Mouse (Mus musculus): ENCODE data around the gene 9130213A22Rik. TPM values are rescaled to one million over a fixed set of nuclear protein-coding genes. Genes with fewer than 3 reads are reported as not detected.

9130213A22Rik gene
- total RNA-seq, 2 experiments from 2014 or later, result not detected

DNA sequence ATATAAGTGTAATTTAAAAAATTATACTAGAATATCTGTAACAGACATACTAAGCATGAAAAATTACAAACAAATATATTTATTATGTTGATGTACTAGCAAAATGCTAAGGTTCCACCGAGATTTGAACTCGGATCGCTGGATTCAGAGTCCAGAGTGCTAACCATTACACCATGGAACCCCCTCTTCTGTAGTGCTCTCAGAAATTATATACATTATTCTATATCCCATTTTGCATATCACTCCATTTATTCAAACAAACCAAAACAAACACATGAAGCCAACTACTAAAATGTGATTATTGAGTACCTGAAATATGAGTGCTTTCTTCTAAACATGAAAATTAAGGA lies 2.1 kb upstream of the 9130213A22Rik start:
- ATAC-seq (replicated peaks; ENCODE audit: poor library complexity, severe bottlenecking), result no peak

DNA sequence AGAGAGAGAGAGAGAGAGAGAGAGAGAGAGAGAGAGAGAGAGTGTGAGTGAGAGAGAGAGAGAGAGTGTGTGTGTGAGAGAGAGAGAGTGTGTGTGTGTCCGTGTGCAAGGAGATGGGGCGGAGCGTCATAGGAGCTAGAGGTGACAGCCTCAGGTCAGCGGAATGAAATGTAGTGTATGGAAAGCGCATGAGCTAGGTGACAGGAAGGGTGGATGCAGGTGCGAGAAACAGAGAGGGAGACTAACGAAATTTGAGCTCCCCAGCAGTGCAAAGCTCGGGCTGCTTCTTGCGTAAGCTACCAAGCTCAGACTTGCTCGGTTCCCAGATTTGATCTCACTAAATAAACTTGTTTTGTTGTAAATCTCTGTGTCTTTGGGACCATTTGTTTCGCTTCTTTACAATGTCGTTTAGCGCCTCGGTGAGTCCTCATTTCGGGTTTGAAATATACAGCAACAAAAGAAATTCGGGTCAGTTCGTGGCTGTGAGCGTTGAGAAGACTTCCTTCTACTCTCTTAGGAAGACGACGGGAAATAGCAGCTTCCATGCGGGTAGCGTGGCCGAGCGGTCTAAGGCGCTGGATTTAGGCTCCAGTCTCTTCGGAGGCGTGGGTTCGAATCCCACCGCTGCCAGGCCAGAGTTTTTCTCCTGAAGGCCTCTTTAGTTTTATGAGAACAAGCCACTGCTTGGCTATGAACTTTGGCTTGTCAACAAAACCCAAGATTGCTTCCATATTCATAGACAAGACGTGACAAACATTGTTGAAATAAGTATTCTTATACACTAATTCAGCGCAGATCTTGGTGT lies 1.5 kb upstream of the 9130213A22Rik start:
- ATAC-seq (replicated peaks; ENCODE audit: poor library complexity, severe bottlenecking), result peak; percentile 22

DNA sequence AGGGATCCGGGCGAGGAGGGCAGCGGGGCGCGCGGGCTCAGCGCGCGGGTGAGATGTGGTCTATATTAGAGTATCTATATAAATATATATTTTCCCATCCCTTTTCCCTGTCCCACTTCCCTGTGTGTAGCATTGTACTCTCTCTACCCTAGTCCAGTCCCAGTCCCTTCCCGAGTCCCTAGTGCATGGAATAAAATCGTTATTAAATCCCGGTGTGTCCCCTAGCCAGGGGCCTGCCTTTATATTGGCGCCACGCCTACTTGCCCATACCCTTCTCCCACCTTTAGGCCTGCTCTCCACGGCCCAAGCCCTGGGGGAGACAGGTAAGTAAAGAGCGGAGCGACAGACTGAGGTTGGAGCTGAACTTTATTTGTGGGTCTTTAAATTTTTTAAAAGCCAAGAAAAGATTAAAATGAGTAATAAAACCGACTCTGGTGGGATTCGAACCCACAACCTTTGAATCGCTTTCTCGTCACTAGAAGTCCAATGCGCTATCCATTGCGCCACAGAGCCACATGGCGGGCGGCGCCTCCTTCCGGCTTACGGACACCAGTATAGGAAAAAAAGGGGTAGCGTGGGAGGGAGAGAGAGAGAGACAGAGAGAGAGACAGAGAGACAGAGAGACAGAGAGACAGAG lies 785 bp upstream of the 9130213A22Rik start:
- no peak for ATAC-seq (replicated peaks; ENCODE audit: poor library complexity, severe bottlenecking)

DNA sequence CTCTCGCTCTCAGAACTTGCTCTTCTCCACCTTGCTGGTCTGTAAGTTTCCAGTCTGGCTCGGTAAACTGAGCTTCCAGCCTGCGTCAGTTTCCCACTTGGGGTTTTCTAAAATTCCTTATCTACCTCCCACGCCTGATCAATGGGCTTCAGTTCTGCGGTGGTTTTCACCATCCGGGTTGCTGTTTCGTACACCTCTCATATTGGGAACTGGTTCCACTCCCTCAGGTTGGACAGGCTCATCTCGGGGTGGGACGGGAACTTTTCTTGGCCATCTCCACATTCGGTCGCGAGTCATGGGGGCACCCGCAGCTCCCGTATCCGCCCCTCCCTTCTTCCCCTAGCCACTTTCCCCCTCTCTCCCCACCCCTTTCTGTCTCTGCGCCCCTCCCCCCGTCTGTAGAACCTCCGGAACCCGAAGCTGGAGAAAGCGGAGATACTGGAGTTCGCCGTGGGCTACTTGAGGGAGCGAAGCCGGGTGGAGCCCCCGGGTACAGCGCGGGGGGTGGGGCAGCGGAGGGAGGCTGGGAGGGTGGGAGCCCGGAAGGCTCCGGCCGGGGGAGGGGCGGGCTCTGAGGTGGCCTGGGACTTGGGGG lies 551 bp downstream of the 9130213A22Rik start:
- no peak for ATAC-seq (replicated peaks; ENCODE audit: poor library complexity, severe bottlenecking)

DNA sequence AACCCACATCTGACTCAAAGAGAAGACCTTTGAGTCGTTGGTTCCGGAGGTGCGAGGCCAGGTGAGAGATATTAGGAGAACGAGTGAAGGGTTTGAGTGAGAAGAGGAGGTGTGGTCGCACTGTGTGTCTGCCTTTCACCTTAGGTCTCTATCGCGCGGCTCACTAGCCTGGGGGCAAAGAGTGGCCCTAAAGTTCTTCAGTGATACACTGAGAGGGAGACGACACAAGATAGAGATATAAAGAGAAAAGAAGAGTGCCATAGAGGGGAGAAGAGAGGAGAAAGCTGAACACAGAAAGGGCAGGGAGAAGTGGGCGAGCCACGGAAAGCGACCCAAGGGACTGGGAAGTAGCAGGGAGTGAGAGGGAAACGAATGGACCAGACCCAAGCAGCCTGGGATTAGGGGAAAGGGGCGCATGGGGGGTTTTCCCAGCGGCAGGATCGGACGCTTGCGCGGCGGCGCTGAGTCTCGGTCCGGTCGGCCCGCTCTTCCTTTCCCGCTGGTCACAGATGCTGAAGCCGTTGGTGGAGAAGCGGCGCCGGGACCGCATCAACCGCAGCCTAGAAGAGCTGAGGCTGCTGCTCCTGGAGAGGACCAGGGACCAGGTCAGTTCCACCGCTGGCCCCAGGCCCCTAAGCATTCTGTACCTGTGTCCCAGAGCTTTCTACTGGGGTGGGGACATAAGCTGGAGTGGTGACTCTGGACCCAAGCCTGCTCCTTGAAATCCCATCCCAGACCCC lies 1.2 kb downstream of the 9130213A22Rik start:
- no peak for ATAC-seq (replicated peaks; ENCODE audit: poor library complexity, severe bottlenecking)

DNA sequence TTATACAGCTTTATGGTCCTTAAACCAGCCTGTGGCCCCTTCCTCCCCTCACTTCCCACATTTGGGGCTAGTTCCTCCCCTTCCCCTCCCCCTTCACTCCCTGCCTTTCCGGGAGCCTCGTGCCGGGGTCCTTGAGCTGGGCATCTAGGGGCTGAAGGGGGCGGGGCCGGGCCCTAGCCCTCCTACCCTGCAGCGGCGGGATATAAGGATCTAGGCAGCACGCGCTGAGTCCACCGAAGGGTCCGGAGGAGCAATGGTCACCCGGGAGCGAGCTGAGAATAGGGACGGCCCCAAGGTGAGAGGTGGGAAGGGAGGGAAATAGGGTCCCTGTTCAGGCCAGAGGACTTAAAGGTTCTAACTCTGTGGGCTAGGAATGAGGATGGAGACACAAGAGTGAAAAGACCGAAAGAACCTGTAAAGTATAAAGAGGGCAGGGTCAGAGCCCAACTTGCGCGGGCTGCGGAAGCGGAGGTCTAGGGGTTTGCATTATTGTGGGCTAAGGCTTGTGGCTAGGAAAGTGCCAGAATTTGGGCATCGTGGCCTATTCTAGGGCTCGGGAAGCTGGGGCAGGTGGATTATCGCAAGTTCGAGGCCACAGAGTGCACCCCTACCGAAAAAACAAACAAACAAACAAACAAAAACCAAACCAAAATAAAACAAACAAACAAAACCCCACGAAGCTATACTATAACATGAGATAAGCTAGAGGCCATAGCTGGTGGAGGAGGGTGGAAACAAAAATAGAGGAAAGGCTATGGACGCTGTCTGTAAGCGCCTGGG lies 2.0 kb downstream of the 9130213A22Rik start, which contains the start of gene Hes7:
Hes7 (plus strand) TSS at position 184 of the 780 bp plus-strand sequence.
- peak; percentile 2; the same call in 1 of the 2 replicates for ATAC-seq (replicated peaks; ENCODE audit: poor library complexity, severe bottlenecking)

DNA sequence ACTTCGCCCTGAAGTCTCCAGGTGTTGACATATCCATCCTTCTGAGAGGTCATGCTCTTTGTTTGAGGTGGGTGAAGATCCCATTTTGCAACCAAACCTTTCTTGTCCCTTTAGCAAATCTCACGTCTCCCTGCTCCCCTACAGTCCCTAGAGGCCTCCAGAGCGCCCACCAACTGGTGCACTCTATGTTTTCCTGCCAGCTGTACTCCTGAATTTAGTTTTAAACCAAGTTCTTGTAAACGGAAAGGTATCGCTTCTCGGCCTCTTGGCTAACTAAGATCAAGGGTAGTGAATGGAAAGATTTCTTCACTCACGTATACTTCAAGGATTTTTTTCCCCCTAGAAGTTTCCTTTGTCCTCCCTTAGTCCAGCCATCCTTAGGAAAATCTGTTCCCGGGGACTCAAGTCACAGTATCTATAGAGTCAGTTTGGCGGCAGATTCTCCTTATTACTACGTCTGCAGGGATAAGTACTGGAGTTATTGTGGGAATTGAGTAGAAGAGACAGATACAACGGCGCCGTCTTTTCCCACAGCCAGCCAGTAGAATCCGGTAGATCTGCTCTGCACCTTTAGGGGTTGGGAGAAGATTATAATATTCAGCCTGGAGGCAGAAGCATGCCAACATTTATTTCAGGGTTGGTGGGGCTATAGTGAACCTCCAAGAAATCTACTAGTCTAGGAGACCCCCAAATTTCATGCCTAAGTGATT lies 2.8 kb downstream of the 9130213A22Rik start:
- no peak for ATAC-seq (replicated peaks; ENCODE audit: poor library complexity, severe bottlenecking)

DNA sequence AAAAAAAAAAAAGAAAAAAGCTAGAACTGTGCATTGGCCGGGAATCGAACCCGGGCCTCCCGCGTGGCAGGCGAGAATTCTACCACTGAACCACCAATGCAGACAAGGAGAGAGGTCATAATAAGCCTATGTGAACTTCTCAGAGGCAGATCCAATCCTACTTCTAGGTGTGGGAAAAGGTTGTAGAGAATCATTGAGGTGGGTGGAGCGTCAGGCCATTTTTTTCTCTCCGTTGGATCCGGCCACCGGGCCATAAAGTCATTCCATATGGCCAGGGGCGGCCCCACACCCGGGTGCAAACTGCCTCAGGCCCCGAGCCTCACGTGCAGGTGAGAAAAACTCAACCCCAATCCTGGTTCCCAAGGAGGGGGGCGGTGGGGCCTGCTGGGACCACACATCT lies 3.6 kb downstream of the 9130213A22Rik start:
- ATAC-seq (replicated peaks; ENCODE audit: poor library complexity, severe bottlenecking), result 0 out of 2 replicates have a peak, but pooled peaks have one; percentile 10

DNA sequence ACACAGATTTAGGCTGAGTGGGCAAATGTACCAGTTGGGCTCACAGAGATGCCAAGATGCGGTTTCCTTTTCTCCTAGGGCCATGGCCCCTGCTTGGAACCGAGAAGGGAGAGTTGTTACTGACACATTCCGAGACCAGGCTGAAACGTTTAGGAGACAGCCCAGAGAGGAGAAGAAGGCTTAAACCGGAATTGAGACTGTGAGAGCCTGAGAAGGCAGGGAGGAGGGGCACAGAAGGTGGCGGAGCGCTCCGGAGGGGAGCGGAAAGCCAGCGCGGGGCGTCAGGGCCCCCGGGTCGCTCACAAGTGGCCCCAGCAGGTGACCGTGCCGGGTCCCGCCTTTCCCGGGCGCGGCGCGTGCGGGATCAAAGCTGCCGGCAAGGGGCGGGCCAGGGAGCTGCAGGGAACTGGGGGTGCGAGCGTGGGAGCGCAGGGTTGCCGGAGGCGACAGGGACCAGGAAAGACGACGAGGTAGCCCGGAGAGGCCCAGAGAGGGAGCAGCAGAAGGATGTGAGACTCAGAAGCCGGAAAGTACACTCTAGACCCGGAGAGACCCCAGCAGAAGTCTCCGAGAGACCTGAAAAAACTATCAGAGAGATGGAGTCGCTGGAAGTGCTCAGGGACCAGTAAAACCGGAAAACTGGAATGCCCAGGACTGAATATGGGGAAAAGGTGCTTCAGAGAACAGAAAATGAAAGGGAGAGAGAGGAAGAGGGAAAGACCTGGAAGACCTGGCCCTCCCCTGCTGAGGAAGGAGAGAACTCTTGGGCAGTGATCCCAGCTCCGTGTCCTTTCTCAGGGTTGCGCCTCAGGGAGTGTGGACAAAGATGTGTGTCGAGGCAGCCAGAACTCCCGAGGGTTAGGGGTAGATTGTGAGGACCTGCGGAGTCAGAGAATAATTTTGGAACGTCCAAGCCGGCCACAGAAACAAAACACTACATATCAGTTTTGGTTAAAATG lies 4.4 kb downstream of the 9130213A22Rik start:
- peak; percentile 33 for ATAC-seq (replicated peaks; ENCODE audit: poor library complexity, severe bottlenecking)

DNA sequence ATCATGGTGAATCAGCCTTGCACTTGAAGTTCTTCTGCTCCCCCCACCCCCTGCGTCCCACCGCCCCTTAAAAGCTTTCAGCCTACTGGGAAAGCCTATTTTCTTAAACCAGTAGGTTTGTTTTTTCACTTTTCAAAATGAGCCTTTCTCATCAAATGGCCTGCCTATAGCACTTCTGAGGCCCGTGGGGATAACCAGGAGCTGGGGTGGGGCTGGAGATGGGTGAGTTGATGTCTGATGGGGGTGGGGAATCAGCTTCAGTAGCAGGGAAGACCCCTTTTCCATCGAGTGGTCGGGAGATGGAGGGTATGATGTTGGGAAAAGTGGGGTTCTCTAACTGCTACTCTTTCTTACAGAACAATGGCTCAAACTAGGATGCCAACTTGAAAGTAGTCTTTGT lies 5.5 kb downstream of the 9130213A22Rik start:
- no peak for ATAC-seq (replicated peaks; ENCODE audit: poor library complexity, severe bottlenecking)

DNA sequence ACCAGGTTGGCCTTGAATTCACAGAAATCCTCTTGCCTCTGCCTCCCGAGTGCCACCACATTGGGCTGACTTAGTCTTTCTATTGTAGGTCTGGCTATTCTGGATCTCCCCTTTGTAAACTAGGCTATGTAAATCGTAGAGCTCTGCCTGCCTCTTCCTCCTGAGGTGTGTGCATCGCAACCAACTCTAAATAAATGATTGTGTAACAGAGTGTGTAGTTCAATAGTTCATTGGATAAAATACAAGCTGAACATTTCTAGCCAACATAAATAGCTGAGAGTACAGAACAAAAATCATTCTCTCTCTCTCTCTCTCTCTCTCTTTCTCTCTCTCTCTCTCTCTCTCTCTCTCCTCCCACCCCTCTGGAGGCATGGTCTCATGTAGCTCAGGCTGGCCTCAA lies 7.8 kb downstream of the 9130213A22Rik start:
- ATAC-seq (replicated peaks; ENCODE audit: poor library complexity, severe bottlenecking), result no peak

DNA sequence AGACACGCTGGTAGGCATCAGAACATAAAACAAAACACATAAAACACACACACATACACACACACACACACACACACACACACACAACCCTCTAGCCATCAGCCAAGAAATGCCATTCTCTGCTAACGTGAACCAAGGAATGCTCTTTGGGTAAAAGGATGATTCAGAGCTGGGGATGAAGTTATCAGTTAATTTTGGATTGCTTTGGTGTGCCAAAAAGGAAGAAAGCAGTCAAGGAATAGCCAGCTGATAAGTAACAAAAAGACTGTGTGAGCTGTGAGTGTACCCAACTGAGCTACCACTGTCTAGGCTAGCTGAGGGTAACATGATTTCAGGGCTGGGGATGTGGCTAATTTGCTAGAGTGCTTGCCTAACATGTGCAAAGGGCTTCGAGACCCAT lies 8.4 kb downstream of the 9130213A22Rik start:
- ATAC-seq (replicated peaks; ENCODE audit: poor library complexity, severe bottlenecking), result no peak

DNA sequence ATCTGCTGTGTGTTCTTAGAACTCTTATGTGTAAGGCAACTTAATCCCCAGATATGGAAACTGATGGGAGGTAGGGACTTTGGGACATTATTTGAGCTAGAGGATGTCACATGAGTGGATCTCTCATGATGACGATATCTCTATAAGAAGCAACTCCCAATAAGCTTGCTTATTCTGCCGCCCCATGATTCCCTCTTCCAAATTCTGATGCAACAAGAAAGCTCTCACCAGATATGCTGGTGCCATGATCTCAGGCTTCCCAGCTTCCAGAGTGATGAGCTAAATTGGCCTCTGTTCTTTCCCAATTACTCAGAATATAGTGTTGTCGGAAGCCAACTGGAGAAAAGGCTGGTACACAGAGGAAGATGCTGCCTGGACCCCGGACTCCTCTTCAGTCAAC lies 10.5 kb downstream of the 9130213A22Rik start:
- no peak for ATAC-seq (replicated peaks; ENCODE audit: poor library complexity, severe bottlenecking)

DNA sequence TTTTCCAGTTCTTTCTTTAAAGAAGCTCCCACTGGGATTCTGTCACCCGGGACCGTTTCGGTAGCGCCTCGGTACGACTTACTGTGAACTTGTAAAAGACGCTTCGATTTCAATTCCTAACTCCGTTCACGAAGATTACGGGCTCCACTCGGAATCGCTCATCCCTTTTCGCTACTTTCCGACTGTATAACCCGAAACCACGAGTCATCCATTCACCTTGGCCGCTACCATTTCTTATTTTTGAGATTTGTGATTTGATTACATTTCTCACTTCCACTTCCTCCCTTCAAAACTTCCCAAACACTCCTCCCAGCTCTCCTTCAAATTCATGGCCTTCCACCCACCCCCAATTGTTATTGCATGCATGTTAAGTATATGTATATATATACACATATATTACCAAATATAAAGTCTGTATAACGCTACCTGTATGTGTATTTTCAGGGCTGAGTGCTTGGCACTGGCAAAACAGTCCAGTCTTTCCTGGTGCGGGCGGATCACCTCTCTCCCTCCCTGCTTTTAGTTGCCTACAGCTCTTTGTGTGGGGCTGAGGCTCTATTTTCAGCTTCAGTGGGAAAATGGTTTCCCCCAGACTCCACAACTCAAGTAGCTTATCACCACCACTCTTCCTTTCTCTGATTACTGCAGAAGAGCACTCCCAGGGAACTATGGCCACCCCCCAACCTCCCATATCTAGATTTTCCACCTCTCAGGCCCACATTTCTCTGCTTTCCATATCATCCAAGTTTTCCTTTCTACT lies 11.2 kb downstream of the 9130213A22Rik start:
- no peak for ATAC-seq (replicated peaks; ENCODE audit: poor library complexity, severe bottlenecking)

DNA sequence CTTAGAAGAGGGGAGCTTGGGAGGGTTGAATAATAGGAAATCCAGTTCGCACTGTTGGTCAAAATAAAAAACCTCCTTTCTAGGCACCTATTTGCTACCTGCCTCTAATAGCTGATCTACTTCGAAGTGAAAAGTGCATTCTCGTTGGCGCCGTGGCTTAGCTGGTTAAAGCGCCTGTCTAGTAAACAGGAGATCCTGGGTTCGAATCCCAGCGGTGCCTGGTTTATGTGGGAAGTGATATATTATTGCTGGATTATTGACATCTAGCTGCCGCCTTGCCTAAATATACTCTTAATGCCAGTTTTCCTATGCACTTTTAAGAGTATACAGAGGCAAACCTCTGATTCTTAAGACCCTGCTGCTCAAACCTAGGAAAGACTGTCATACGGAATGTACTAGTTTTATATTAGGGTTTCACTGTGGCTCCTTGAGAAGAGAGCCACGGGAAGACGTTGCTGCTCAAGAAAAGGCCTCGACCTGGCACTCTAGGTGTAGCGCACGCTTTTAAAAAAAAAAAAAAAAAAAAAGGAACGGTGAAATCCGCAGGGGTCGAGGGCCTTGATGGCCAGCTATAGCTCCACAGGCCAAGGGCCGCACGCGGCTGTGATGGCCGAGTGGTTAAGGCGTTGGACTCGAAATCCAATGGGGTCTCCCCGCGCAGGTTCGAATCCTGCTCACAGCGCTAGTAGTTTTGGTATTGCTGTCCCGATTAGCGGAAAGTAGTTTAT lies 11.9 kb downstream of the 9130213A22Rik start:
- ATAC-seq (replicated peaks; ENCODE audit: poor library complexity, severe bottlenecking), result peak; percentile 71

DNA sequence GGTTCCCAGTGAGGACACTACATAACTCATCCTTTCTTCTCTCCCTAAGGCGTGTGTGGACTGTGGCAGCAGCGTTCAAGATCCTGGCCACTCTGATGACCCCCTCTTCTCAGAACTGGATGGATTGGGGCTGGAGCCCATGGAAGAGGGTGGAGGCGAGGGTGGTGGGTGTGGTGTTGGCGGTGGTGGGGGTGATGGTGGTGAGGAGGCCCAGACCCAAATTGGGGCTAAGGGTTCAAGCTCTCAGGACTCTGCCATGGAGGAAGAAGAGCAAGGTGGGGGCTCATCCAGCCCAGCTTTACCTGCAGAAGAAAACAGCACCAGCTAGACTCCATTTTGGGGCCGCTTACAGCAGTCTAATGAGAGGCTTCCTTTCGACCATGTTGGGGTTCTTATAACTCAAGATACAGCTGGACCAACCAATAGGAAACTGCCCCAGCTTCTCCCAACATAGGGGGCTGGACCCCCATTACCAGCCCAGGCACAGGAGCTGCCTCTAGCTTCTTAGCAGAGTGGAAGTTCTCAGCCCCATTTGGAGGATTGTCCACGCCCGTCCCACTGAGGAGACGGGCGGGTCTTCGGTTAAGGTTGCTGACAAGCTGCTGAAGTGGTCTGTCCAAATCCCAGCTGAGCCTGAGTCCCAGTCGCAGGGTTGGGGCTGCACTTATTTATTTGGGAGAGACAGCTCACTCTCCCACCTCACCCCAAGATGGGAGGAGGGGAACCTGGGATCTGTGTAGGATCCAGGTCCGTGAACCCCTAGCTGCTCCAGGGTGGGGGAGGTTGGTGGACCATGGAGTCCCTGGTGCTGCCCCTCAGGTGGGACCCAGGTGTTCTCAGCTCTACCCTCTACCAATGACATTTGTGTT lies 13.1 kb downstream of the 9130213A22Rik start:
- no peak for ATAC-seq (replicated peaks; ENCODE audit: poor library complexity, severe bottlenecking)

Measured in granulocyte monocyte progenitor cell, adult 5-6 weeks (primary cell).